ENCODE assay signal across 9 mouse cellular contexts in genomic region chr7:113268287-113268686, GRCm38 (mm10).
A peak's percentile ranks its signal among the peaks of the same experiment; 100 is the strongest.
DNase-seq lines count a peak whose midpoint lies in the region; ATAC-seq and TF ChIP-seq lines count a peak whose summit lies in the region.
"Had no signal": no experiment of that assay in that cellular context is flagged by ENCODE, and none has a peak within 500 bp of the region (broad histone marks: within the 10 kb centered on the region; RNA-seq: fewer than 3 reads in every experiment).

No protein-coding gene starts in this region.

- H3K4me3 ChIP-seq in left cerebral cortex, adult 2 months: no peak overlapping the region
- no peak overlapping the region for H3K4me3 ChIP-seq in liver, embryonic 13.5 days (replicated peaks)
- H3K4me3 ChIP-seq: megakaryocyte, embryonic 14.5 days had no signal

- ATAC-seq in liver, embryonic 13.5 days (ENCODE audit: low read depth): 0 out of 2 replicates have a peak, but pooled peaks have one; percentile 16

- intact Hi-C loops in left cerebral cortex, adult 2 months (cut with DNase I): loop anchor here (1.0 kb wide), 1 partner anchor 125 kb away; no protein-coding TSS in a partner anchor

- no peak overlapping the region for H3K27ac ChIP-seq in left cerebral cortex, adult 2 months
- no peak overlapping the region for H3K27ac ChIP-seq in liver, embryonic 13.5 days

- H3K4me2 ChIP-seq in liver, embryonic 13.5 days: no peak overlapping the region

- DNase-seq in left cerebral cortex, adult 2 months (ENCODE audit: extremely low spot score in 1 of 2, low spot score in 2 of 2): peak; percentile 59 to 64
- DNase-seq in left cerebral cortex, adult 11 months (ENCODE audit: low spot score): no peak
- DNase-seq in adrenal gland, adult 18-20 months (ENCODE audit: low spot score in 2 of 2): peak; percentile 63 to 69
- peak; percentile 73 for DNase-seq in embryo, embryonic 10 days (ENCODE audit: low spot score)
- DNase-seq in induced T-regulatory cell, adult 2 months (ENCODE audit: low read depth): peak; percentile 81
- peak; percentile 20 for DNase-seq in liver, embryonic 13.5 days
- peak; percentile 71 to 77 for DNase-seq in right cerebral cortex, adult 2 months (ENCODE audit: low spot score in 2 of 2)
- peak; percentile 41 for DNase-seq in urinary bladder, adult 2 months (ENCODE audit: low spot score)

- no peaks in the 10 kb centered on the region for H3K36me3 ChIP-seq in liver, embryonic 13.5 days

- no peaks in the 10 kb centered on the region for H3K9me3 ChIP-seq in liver, embryonic 13.5 days (replicated peaks)

- peaks cover 8% of the 10 kb centered on the region for H3K4me1 ChIP-seq in liver, embryonic 13.5 days (replicated peaks)
- H3K4me1 ChIP-seq: megakaryocyte, embryonic 14.5 days had no signal

- no peak overlapping the region for H3K9ac ChIP-seq in liver, embryonic 13.5 days

- no peaks in the 10 kb centered on the region for H3K27me3 ChIP-seq in liver, embryonic 13.5 days

- WGBS in liver, embryonic 13.5 days (ENCODE audit: insufficient replicate concordance): 61% methylated on average over 9 of the region's 9 CpGs

- peak; percentile 82 for TF ChIP-seq CTCF in left cerebral cortex, adult 2 months (IDR thresholded peaks at IDR 0.05)
